Comparison of ENCODE assay signal across 8 mouse cellular contexts in the genomic region with DNA sequence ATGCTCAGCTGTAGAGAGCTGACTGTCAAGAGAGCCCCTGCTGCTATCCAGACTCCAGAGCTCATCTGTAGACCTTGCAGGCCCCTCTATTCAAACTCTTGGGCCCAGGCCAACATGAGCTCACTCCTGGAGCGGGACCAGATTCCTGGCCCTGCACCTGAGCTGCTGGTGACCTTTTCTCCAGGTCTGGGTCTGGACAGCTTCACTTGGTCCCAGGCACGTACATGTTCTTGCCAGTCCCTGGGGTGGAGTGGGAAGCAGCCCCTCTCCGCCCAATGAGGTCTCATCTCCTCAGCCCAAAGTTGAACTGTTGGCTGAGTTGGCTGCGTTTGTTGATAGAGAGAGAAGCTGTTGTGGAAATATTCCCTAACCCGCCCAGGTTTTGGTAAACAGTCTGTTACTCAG. TPM values are rescaled to one million over a fixed set of nuclear protein-coding genes. Genes with fewer than 3 reads are reported as not detected.
DNase-seq lines count a peak whose midpoint lies in the region; ATAC-seq and TF ChIP-seq lines count a peak whose summit lies in the region.

No protein-coding gene starts in this region.

- H3K4me2 ChIP-seq in liver, postnatal 0 days (ENCODE audit: low read depth, low read length) = no peak overlapping the region
- H3K4me2 ChIP-seq in liver, embryonic 12.5 days = no peak overlapping the region
- H3K4me2 ChIP-seq in heart, embryonic 16.5 days (ENCODE audit: low read depth, low read length) = peak overlapping the region; percentile 35
- no peak overlapping the region for H3K4me2 ChIP-seq in limb, embryonic 14.5 days (replicated peaks; ENCODE audit: low read depth, low read length, severe bottlenecking)

- H3K36me3 ChIP-seq in liver, postnatal 0 days (replicated peaks; ENCODE audit: insufficient read depth, low read length) = no peaks in the 10 kb centered on the region
- no peaks in the 10 kb centered on the region for H3K36me3 ChIP-seq in liver, embryonic 12.5 days
- H3K36me3 ChIP-seq in heart, embryonic 16.5 days (ENCODE audit: control insufficient read depth, insufficient read depth) = no peaks in the 10 kb centered on the region
- no peaks in the 10 kb centered on the region for H3K36me3 ChIP-seq in limb, embryonic 14.5 days (ENCODE audit: control insufficient read depth, insufficient read depth, low read length)

- H3K27me3 ChIP-seq in liver, postnatal 0 days (ENCODE audit: insufficient read depth, low read length) = no peaks in the 10 kb centered on the region
- peaks cover 23% of the 10 kb centered on the region; the same call in 1 of the 2 replicates for H3K27me3 ChIP-seq in liver, embryonic 12.5 days (replicated peaks)
- no peaks in the 10 kb centered on the region for H3K27me3 ChIP-seq in heart, embryonic 16.5 days (ENCODE audit: control insufficient read depth, insufficient read depth, low read length)
- H3K27me3 ChIP-seq in limb, embryonic 14.5 days (ENCODE audit: control insufficient read depth, insufficient read depth, low read length) = no peaks in the 10 kb centered on the region

- H3K9ac ChIP-seq in liver, postnatal 0 days (replicated peaks) = no peak overlapping the region
- no peak overlapping the region for H3K9ac ChIP-seq in liver, embryonic 12.5 days
- peak overlapping the region; percentile 63 for H3K9ac ChIP-seq in heart, embryonic 16.5 days (ENCODE audit: low read length)
- no peak overlapping the region for H3K9ac ChIP-seq in limb, embryonic 14.5 days (ENCODE audit: low read depth, low read length, severe bottlenecking)

- ATAC-seq in liver, postnatal 0 days = peak; percentile 33
- no peak for ATAC-seq in liver, embryonic 12.5 days
- peak; percentile 61 for ATAC-seq in heart, embryonic 16.5 days (replicated peaks; ENCODE audit: extremely low read depth, insufficient read depth, low FRiP score)
- peak; percentile 51; the same call in 1 of the 2 replicates for ATAC-seq in limb, embryonic 14.5 days (ENCODE audit: low FRiP score, low read depth)
- no peak for ATAC-seq in inflammation-experienced regulatory T-cells, adult 6 months

- WGBS in liver, postnatal 0 days (ENCODE audit: insufficient replicate concordance) = 54% methylated on average over 5 of the region's 5 CpGs
- 63% methylated on average over 5 of the region's 5 CpGs for WGBS in liver, embryonic 12.5 days (ENCODE audit: insufficient replicate concordance)
- 24% methylated on average over 5 of the region's 5 CpGs for WGBS in heart, embryonic 16.5 days
- 60% methylated on average over 5 of the region's 5 CpGs for WGBS in limb, embryonic 14.5 days

- no peak for TF ChIP-seq POLR2A in limb, embryonic 14.5 days (IDR thresholded peaks at IDR 0.05; ENCODE audit: borderline replicate concordance, extremely low read depth, insufficient read depth, insufficient read length)

- H3K4me1 ChIP-seq in liver, postnatal 0 days (ENCODE audit: insufficient read depth) = peaks cover 10% of the 10 kb centered on the region
- peaks cover 32% of the 10 kb centered on the region for H3K4me1 ChIP-seq in liver, embryonic 12.5 days
- H3K4me1 ChIP-seq in heart, embryonic 16.5 days (ENCODE audit: control insufficient read depth, insufficient read depth, low read length) = peaks cover 71% of the 10 kb centered on the region
- peaks cover 57% of the 10 kb centered on the region for H3K4me1 ChIP-seq in limb, embryonic 14.5 days (ENCODE audit: control insufficient read depth, insufficient read depth, low read length)

- no peaks in the 10 kb centered on the region for H3K9me3 ChIP-seq in liver, postnatal 0 days (ENCODE audit: low read length)
- no peaks in the 10 kb centered on the region for H3K9me3 ChIP-seq in liver, embryonic 12.5 days (replicated peaks)
- no peaks in the 10 kb centered on the region for H3K9me3 ChIP-seq in heart, embryonic 16.5 days (replicated peaks; ENCODE audit: control insufficient read depth, low read length)
- H3K9me3 ChIP-seq in limb, embryonic 14.5 days (ENCODE audit: control insufficient read depth, low read length) = no peaks in the 10 kb centered on the region

- no peak overlapping the region for H3K4me3 ChIP-seq in liver, postnatal 0 days (ENCODE audit: low read depth, low read length)
- H3K4me3 ChIP-seq in liver, embryonic 12.5 days = no peak overlapping the region
- no peak overlapping the region for H3K4me3 ChIP-seq in heart, embryonic 16.5 days (ENCODE audit: low read length)
- H3K4me3 ChIP-seq in limb, embryonic 14.5 days (replicated peaks; ENCODE audit: low read length) = no peak overlapping the region

- DNase-seq in liver, postnatal 0 days = no peak
- DNase-seq in cerebellum, postnatal 10 days = peak; percentile 76 to 79
- peak; percentile 62 for DNase-seq in limb, embryonic 14.5 days (ENCODE audit: low spot score)
- DNase-seq in spleen, adult 12 weeks (ENCODE audit: low spot score) = no peak
- DNase-seq in layer of hippocampus, adult 8-10 months (ENCODE audit: low spot score in 2 of 2) = no peak

- no peak overlapping the region for H3K27ac ChIP-seq in liver, postnatal 0 days (ENCODE audit: low read depth)
- no peak overlapping the region for H3K27ac ChIP-seq in liver, embryonic 12.5 days
- peak overlapping the region; percentile 97 for H3K27ac ChIP-seq in heart, embryonic 16.5 days (ENCODE audit: low read length)
- H3K27ac ChIP-seq in limb, embryonic 14.5 days (replicated peaks; ENCODE audit: low read depth, low read length) = peak overlapping the region; percentile 63

- TF ChIP-seq CTCF in liver, postnatal 0 days (IDR thresholded peaks at IDR 0.05; ENCODE audit: low read depth) = no peak

- no peak for TF ChIP-seq EP300 in liver, postnatal 0 days (IDR thresholded peaks at IDR 0.05; ENCODE audit: low read depth)

RNA-seq across cellular contexts. Expression of a gene that starts 45.3 kb away (rescaled TPM):
- polyA plus RNA-seq in liver, postnatal 0 days (2015; fragmentation: Nextera tagmentation; extraction: Ambion mirVana) = 28.7 and 29.3 TPM in 2 replicates
- polyA plus RNA-seq in liver, embryonic 12.5 days (2016; fragmentation: Nextera tagmentation; extraction: Ambion mirVana) = 47.0 and 47.6 TPM in 2 replicates
- 97.6 and 105 TPM in 2 replicates for polyA plus RNA-seq in heart, embryonic 16.5 days (2015; fragmentation: Nextera tagmentation; extraction: Ambion mirVana)
- 46.9 and 63.5 TPM in 2 replicates for polyA plus RNA-seq in limb, embryonic 14.5 days (2012; rRNA removed)
- polyA plus RNA-seq in limb, embryonic 14.5 days (2014; fragmentation: Nextera tagmentation; extraction: Ambion mirVana) = 60.2 and 64.7 TPM in 2 replicates
- 100 to 1,000 TPM in 2 of 3 experiments, 10 to 100 TPM in 1; 75.3 to 134 (median 101) TPM for polyA plus RNA-seq in inflammation-experienced regulatory T-cells, adult 6 months (2017; shearing (Covaris generic))
- total RNA-seq in layer of hippocampus, adult 8-10 months (2022) = 10 to 100 TPM; 63.2 to 64.8 (median 63.7) TPM

Comparison
In these comparisons a context has a peak if more than half of its experiments do, and no peak if none do; other contexts are left out.
1. ATAC-seq: peak in liver, postnatal 0 days (single experiment), heart, embryonic 16.5 days (single experiment) and limb, embryonic 14.5 days (single experiment); none in liver, embryonic 12.5 days (single experiment) and inflammation-experienced regulatory T-cells, adult 6 months (single experiment).
2. DNase-seq: peak in cerebellum, postnatal 10 days (2 of 2) and limb, embryonic 14.5 days (single experiment); none in liver, postnatal 0 days (single experiment), spleen, adult 12 weeks (single experiment) and layer of hippocampus, adult 8-10 months (0 of 2).
3. H3K27ac ChIP-seq: peak in heart, embryonic 16.5 days (single experiment) and limb, embryonic 14.5 days (single experiment); none in liver, postnatal 0 days (single experiment) and liver, embryonic 12.5 days (single experiment).